Mouse (Mus musculus): ENCODE results near the gene Syt3.
A peak's percentile ranks its signal among the peaks of the same experiment; 100 is the strongest.

The Syt3 gene

DNA sequence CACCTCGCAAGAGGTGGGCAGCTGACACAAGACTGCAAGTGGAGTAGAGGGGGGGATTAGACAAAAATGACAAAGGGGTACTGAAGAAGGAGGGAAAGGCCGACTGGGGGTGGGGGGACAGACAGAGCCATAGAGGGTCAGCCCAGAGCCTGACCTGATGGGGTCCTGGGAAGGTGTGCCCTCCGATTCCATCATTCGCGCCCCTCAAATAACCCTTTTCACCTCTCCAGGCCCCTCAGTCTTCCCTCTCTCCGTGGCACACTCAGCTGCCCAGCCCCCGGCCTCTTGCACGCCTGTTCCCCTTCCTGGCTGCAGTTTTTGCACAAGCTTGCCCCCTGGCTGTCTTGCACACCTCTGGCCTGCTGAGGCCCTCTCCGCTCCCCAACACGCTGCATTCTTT is 26.4 kb upstream of the Syt3 start:
- DNase-seq: no peak

DNA sequence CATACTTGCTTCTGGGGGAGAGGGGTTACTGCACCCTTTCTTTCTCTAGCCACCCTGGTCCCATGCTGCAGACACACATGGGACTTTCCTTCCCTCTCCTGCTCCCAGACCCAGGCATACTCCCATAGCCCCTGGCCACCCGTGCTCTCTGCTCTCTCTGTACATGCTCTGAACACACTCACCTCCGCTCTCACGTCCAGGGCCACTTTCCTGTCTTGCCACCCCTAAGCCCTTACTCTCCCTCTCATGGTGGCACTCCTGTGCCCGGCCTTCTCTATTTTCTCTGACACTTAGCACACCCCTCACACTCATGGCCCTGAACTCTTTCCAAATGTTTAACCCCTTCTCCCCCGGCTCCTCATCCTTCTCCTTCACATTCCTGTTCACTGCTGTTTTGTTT is 25.9 kb upstream of the Syt3 start:
- DNase-seq: peak; percentile 62

- DNase-seq: peak; percentile 75
These were observed 24.8 kb upstream of the Syt3 start for GRCm38 (mm10) chr7:44358886-44359654.

DNA sequence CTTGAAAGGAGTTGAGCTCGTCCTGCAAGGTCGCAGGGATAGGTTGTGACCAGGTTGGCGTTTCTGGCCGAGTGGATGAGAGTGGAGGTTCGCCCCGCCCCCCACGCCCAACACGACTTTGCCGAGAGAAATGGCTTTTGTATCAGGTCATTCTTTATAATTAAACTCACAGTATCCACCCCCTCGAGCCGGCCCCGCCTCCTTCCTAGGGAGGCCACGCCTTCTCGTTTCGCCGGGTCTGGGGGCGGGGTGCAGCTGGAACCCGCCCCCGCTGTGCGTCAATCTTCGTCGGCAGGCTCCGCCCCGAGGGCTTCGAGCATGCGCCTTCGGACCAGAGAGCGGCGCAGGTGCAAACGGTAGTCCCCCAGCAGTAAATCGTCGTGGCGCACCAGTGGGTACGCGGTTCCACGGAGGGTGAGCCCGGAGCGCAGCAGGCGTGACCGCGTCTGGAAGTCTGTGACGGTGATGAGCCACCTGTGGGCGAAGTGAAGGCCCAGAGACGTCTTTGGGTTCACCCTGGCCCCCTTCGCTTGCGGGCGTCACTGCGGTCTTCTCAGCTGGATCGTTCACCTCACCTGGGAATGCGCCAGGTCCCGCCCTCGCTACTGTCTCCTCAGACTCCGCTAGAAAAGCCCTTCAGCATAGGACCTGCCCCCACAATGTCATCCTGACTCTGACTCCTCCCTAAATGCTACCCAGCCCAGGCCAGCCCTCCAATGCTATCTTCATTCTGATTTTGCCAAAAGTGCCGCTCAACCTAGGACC is 23.8 kb upstream of the Syt3 start:
- peak; percentile 97 for DNase-seq

DNA sequence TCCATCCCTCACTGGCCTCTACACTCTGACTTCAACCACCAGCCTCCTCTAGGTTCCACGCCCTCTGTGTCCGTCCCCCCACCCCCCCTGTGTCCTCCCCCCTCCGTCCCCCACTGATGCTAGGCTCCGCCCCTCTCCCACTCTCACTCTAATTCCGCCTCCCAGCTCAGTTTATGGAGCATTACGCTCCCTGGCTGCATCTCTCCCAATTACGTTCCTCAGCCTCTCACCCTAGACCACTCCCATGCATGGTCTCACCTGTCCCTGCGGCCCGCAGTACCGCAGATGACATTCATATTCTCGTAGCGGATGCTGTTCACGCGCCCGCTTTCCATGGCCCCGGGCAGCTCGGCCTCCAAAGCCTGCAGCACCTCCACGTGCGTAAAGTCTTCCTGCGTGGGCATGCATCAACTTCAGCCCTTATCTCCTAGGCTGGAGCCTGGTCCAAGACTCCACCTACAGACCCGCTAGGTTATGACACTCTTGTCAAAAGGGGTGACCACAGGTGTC is 23.1 kb upstream of the Syt3 start:
- peak; percentile 83 for DNase-seq

- peak; percentile 53 for DNase-seq
These were observed 11.2 kb upstream of the Syt3 start for GRCm38 (mm10) chr7:44372678-44373077.

- DNase-seq: no peak
These were observed 10.4 kb upstream of the Syt3 start for GRCm38 (mm10) chr7:44373460-44373859.

DNA sequence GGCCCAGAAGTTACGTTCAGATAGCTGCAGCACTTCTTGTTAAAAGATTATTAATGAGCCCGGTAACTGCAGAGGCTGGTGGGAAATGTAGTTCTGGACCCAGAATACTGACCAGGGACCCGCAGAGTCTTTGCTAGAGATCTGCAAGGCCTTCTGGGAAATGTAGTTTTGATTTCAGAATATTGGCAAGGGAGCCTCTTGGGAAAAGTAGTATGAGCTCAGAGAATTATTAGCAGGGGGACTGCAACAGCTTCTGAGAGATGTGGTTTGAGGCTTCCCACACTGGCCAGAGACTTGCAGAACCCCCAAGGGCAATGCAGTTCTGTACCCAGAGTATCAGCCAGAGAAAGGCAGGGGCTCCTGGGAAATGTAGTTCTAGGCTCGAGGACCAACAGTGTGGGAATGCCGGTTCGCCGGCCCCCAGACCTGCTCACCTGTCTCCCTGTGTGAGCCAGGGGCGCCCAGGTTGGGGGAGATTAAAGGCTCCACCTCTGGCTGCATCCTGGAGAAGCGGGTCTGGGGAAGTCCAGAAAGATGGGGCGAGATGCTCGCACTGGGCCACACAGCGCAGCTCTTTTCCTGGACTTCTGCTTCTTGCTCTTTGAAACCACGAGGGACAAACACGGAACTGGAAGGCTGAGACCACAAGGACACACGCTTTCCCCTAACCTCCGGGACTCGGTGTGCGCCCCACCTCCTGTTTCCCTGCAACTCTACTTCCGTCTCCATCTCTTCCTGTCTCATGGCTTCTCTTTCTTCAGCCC is 9.8 kb upstream of the Syt3 start:
- peak; percentile 93 for DNase-seq

DNA sequence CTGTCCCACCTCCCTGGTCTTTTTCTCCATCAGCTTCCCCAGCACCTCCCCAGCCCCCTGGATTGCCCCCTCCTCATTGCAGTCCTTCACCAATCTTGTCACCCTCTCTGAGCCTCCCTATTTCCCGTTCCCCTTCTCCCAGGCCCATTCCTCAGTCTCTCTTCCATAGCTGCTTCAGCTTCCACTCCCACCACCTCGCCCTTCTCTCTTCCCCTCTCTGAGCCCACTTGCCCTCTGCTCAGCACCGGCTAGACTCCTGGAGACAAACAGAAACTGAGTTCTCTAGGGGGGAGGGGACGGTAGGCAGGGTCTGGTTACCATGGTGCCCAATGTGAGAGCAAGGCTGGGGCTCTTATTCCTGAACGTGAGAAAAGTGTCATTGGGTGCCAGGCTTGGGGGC is 9.1 kb upstream of the Syt3 start:
- DNase-seq: peak; percentile 70

GRCm38 (mm10) chr7:44375207-44375606 is 8.7 kb upstream of the Syt3 start:
- DNase-seq: no peak

- DNase-seq: no peak
These were observed 8.1 kb upstream of the Syt3 start for GRCm38 (mm10) chr7:44375793-44376192.

- no peak for DNase-seq
These were observed 5.6 kb upstream of the Syt3 start for GRCm38 (mm10) chr7:44378290-44378689.

GRCm38 (mm10) chr7:44382541-44382940 is 1.4 kb upstream of the Syt3 start:
- no peak for DNase-seq

- DNase-seq: no peak
These were observed 786 bp downstream of the Syt3 start for GRCm38 (mm10) chr7:44384716-44385059.

DNA sequence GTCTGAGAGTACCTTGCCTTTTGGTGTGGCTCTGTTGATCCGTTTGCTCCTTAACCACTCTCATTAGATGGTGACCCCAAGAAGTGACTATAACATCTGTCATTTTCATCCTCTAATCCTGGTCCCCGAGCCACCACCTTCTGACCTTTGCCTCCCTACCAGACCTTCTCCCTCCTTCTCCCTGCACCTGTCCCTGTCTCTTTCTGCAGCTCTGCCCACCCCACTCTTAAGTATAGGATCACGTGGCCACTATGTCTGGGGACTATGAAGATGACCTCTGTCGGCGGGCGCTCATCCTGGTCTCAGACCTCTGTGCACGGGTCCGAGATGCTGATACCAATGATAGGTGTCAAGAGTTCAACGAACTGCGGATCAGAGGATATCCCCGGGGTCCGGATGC is 1.8 kb downstream of the Syt3 start, which contains the start of gene 1700008O03Rik:
TSS of gene 1700008O03Rik (minus strand) at position 101 of the 400 bp plus-strand sequence.
- no peak for DNase-seq

GRCm38 (mm10) chr7:44391831-44392230 is 7.9 kb downstream of the Syt3 start:
- DNase-seq: peak; percentile 96

DNA sequence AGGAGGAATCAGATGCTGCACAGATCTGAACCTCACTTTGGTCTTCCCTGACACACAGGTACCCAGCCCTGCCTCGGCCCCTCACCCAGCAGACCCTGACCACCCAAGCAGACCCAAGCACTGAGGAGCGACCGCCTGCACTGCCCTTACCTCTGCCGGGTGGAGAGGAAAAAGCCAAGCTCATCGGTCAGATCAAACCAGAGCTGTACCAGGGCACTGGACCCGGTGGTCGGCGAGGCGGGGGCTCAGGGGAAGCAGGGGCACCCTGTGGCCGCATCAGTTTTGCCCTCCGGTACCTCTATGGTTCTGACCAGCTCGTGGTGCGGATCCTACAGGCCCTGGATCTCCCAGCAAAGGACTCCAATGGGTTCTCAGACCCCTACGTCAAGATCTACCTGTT is 8.4 kb downstream of the Syt3 start:
- DNase-seq: peak; percentile 58

DNA sequence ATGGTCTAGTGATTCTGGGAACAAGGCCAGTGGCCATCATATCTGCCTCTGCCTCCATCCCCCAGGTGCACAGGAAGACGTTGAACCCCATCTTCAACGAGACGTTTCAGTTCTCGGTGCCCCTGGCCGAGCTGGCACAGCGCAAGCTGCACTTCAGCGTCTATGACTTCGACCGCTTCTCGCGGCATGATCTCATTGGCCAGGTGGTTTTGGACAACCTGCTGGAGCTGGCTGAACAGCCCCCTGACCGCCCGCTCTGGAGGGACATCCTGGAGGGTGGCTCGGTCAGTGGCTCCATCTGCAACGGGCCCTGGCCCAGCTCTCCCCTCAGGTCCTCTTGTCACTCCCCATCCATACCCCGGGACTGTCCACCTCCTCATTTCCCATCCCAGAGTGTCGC is 9.4 kb downstream of the Syt3 start:
- peak; percentile 58 for DNase-seq

- peak; percentile 80 for DNase-seq
These were observed 14.7 kb downstream of the Syt3 start for GRCm38 (mm10) chr7:44398570-44398969.

GRCm38 (mm10) chr7:44401673-44402072 is 17.8 kb downstream of the Syt3 start:
- no peak for DNase-seq

DNA sequence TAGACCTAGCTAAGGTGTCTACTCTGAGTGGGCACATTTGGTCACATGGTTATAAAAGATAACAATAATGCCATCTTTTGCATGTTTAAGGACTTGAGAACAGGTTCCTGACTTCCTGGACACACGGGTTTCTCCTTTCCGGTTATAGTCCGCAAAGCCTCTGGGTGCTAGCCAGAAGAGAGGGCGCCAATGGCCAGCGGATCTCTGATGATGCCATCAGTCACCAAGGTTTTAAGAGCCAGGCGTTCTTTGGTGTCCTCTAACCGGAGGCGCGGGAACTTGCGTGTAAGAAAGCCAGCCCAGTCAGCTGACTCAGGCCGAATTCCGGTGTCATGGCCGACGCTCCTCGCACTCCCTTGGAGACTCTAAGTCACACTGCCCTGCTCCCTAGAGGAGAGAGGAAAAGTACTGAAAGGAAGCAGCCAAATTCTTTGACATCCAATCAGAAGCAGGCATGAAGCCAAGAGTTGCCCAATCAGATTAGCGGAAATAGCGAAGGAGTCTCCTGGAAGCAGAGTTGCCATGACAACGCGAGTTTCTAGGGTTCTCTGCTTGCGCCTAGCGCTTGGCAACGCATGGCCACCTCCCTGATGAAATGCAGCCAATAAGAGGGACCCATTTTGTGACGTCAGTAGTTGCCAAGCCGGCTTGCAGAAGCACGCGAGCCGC is 21.6 kb downstream of the Syt3 start:
- DNase-seq: peak; percentile 99

GRCm38 (mm10) chr7:44406015-44406355 is 22.1 kb downstream of the Syt3 start:
- no peak for DNase-seq

GRCm38 (mm10) chr7:44411144-44411543 is 27.2 kb downstream of the Syt3 start:
- DNase-seq: no peak
